Comparison of ENCODE assay signal across 8 mouse cellular contexts in genomic region chr3:101603661-101604549, GRCm38 (mm10). TPM values are rescaled to one million over a fixed set of nuclear protein-coding genes. Genes with fewer than 3 reads are reported as not detected.
A peak's percentile ranks its signal among the peaks of the same experiment; 100 is the strongest.
DNase-seq lines count a peak whose midpoint lies in the region; ATAC-seq and TF ChIP-seq lines count a peak whose summit lies in the region.

No protein-coding gene starts in this region.

- H3K4me1 ChIP-seq in hindbrain, embryonic 13.5 days (replicated peaks) = peaks cover 56% of the 10 kb centered on the region
- peaks cover 64% of the 10 kb centered on the region for H3K4me1 ChIP-seq in megakaryocyte, embryonic 14.5 days

- peak overlapping the region; percentile 88 for H3K4me3 ChIP-seq in hindbrain, embryonic 13.5 days
- peak overlapping the region; percentile 83 for H3K4me3 ChIP-seq in left cerebral cortex, adult 2 months
- H3K4me3 ChIP-seq in megakaryocyte, embryonic 14.5 days (replicated peaks) = peak overlapping the region; percentile 95

- peak; percentile 79 for ATAC-seq in hindbrain, embryonic 13.5 days (ENCODE audit: low FRiP score)

- H3K4me2 ChIP-seq in hindbrain, embryonic 13.5 days = peak overlapping the region; percentile 62

- no peaks in the 10 kb centered on the region for H3K27me3 ChIP-seq in hindbrain, embryonic 13.5 days
- H3K27me3 ChIP-seq in megakaryocyte, embryonic 14.5 days (replicated peaks) = peaks cover 8% of the 10 kb centered on the region

- H3K9me3 ChIP-seq in hindbrain, embryonic 13.5 days = no peaks in the 10 kb centered on the region
- H3K9me3 ChIP-seq in megakaryocyte, embryonic 14.5 days = no peaks in the 10 kb centered on the region

- WGBS in hindbrain, embryonic 13.5 days = under 1% methylated on average over 45 of the region's 68 CpGs

- peak overlapping the region; percentile 97 for H3K27ac ChIP-seq in hindbrain, embryonic 13.5 days
- peak overlapping the region; percentile 100 for H3K27ac ChIP-seq in left cerebral cortex, adult 2 months

- intact Hi-C loops in left cerebral cortex, adult 2 months (cut with DNase I) = loop anchor here (1.0 to 5.0 kb wide), 4 partner anchors 97 to 203 kb away; no protein-coding TSS in a partner anchor

- peak; percentile 81 for DNase-seq in R1 (ENCODE audit: low read depth, low spot score)
- DNase-seq in cerebellum, postnatal 10 days = peak; percentile 88 to 89
- DNase-seq in frontal cortex, postnatal 14 days (ENCODE audit: low spot score in 2 of 2) = peak; percentile 60
- peak; percentile 70 to 72 for DNase-seq in left cerebral cortex, adult 2 months (ENCODE audit: extremely low spot score in 1 of 2, low spot score in 2 of 2)
- DNase-seq in right cerebral cortex, postnatal 10 days (ENCODE audit: low spot score in 2 of 2) = peak; percentile 74 to 80
- peak; percentile 68 to 79 for DNase-seq in urinary bladder, postnatal 36 days (ENCODE audit: low spot score in 2 of 2)

- peak overlapping the region; percentile 97 for H3K9ac ChIP-seq in hindbrain, embryonic 13.5 days

- H3K36me3 ChIP-seq in hindbrain, embryonic 13.5 days = no peaks in the 10 kb centered on the region
- no peaks in the 10 kb centered on the region for H3K36me3 ChIP-seq in megakaryocyte, embryonic 14.5 days (replicated peaks; ENCODE audit: low read length)

- peak; percentile 55 for TF ChIP-seq CTCF in left cerebral cortex, adult 2 months (IDR thresholded peaks at IDR 0.05)

RNA-seq across cellular contexts. Expression of gene Atp1a1, which starts 0.6 kb away (rescaled TPM):
- polyA plus RNA-seq in hindbrain, embryonic 13.5 days (2015; fragmentation: Nextera tagmentation; extraction: Ambion mirVana) = 44.2 and 50.4 TPM in 2 replicates
- 1,000 to 10,000 TPM; 1,018 to 1,116 TPM for total RNA-seq in left cerebral cortex, adult 2 months (2021)
- polyA plus RNA-seq in megakaryocyte, embryonic 14.5 days (2012; ENCODE audit: insufficient read depth, low replicate concordance) = 483 and 608 TPM in 2 replicates

Comparison
In these comparisons a context has a peak if more than half of its experiments do, and no peak if none do; other contexts are left out.
1. Peak in every context shown above with its lines: DNase-seq, ATAC-seq, H3K4me3 ChIP-seq and H3K27ac ChIP-seq.